ENCODE assay signal across 11 mouse cellular contexts in genomic region chr9:21100447-21101161, GRCm38 (mm10). TPM values are rescaled to one million over a fixed set of nuclear protein-coding genes. Genes with fewer than 3 reads are reported as not detected.
A peak's percentile ranks its signal among the peaks of the same experiment; 100 is the strongest.
DNase-seq lines count a peak whose midpoint lies in the region; ATAC-seq lines count a peak whose summit lies in the region.
"Had no signal": no experiment of that assay in that cellular context is flagged by ENCODE, and none has a peak within 500 bp of the region (broad histone marks: within the 10 kb centered on the region; RNA-seq: fewer than 3 reads in every experiment).

No protein-coding gene starts in this region.

- intact Hi-C loops in left cerebral cortex, postnatal 10 days (cut with DNase I) = no loop called here

- H3K27ac ChIP-seq in lung, embryonic 16.5 days (ENCODE audit: low read length) = no peak overlapping the region
- H3K27ac ChIP-seq in embryonic facial prominence, embryonic 12.5 days = no peak overlapping the region
- no peak overlapping the region for H3K27ac ChIP-seq in hindbrain, embryonic 15.5 days (replicated peaks)
- H3K27ac ChIP-seq: forebrain, embryonic 13.5 days; limb, embryonic 15.5 days had no signal

- no peaks in the 10 kb centered on the region for H3K27me3 ChIP-seq in lung, embryonic 16.5 days (ENCODE audit: control insufficient read depth, insufficient read depth, low read depth, low read length)
- no peaks in the 10 kb centered on the region for H3K27me3 ChIP-seq in embryonic facial prominence, embryonic 12.5 days
- no peaks in the 10 kb centered on the region for H3K27me3 ChIP-seq in hindbrain, embryonic 15.5 days
- H3K27me3 ChIP-seq: forebrain, embryonic 13.5 days; limb, embryonic 15.5 days had no signal

- no peak overlapping the region for H3K4me3 ChIP-seq in lung, embryonic 16.5 days (ENCODE audit: low read length)
- H3K4me3 ChIP-seq in embryonic facial prominence, embryonic 12.5 days = no peak overlapping the region
- no peak overlapping the region for H3K4me3 ChIP-seq in hindbrain, embryonic 15.5 days
- H3K4me3 ChIP-seq: forebrain, embryonic 13.5 days; layer of hippocampus, adult 2 months; limb, embryonic 15.5 days had no signal

- H3K36me3 ChIP-seq in lung, embryonic 16.5 days (ENCODE audit: control insufficient read depth, insufficient read depth, low read length) = no peaks in the 10 kb centered on the region
- H3K36me3 ChIP-seq in embryonic facial prominence, embryonic 12.5 days = no peaks in the 10 kb centered on the region
- H3K36me3 ChIP-seq in hindbrain, embryonic 15.5 days = no peaks in the 10 kb centered on the region

- no peaks in the 10 kb centered on the region for H3K4me1 ChIP-seq in lung, embryonic 16.5 days (replicated peaks; ENCODE audit: control insufficient read depth, insufficient read depth, low read length)
- H3K4me1 ChIP-seq in embryonic facial prominence, embryonic 12.5 days = peaks cover 7% of the 10 kb centered on the region; the same call in 1 of the 2 replicates
- no peaks in the 10 kb centered on the region for H3K4me1 ChIP-seq in hindbrain, embryonic 15.5 days (replicated peaks)
- H3K4me1 ChIP-seq: forebrain, embryonic 13.5 days had no signal

- H3K9ac ChIP-seq in lung, embryonic 16.5 days (ENCODE audit: low read length) = no peak overlapping the region; the same call in 1 of the 2 replicates
- H3K9ac ChIP-seq in embryonic facial prominence, embryonic 12.5 days = no peak overlapping the region
- no peak overlapping the region for H3K9ac ChIP-seq in hindbrain, embryonic 15.5 days
- H3K9ac ChIP-seq: forebrain, embryonic 13.5 days; limb, embryonic 15.5 days had no signal

- WGBS in lung, embryonic 16.5 days = 39% methylated on average over 15 of the region's 15 CpGs
- 45% methylated on average over 15 of the region's 15 CpGs for WGBS in embryonic facial prominence, embryonic 12.5 days
- 43% methylated on average over 15 of the region's 15 CpGs for whole genome bisulfite sequencing in hindbrain, embryonic 15.5 days

- H3K9me3 ChIP-seq in lung, embryonic 16.5 days (ENCODE audit: control insufficient read depth, low read length) = no peaks in the 10 kb centered on the region
- no peaks in the 10 kb centered on the region for H3K9me3 ChIP-seq in embryonic facial prominence, embryonic 12.5 days
- H3K9me3 ChIP-seq in hindbrain, embryonic 15.5 days = no peaks in the 10 kb centered on the region
- H3K9me3 ChIP-seq: forebrain, embryonic 13.5 days; limb, embryonic 15.5 days had no signal

- no peak for DNase-seq in lung, postnatal 25 days (ENCODE audit: low spot score)
- no peak for DNase-seq in cerebellum, adult 18-20 months
- DNase-seq in left cerebral cortex, postnatal 10 days (ENCODE audit: extremely low spot score in 1 of 2, low spot score in 2 of 2) = no peak

- ATAC-seq in lung, embryonic 16.5 days (ENCODE audit: low read depth) = no peak
- ATAC-seq in embryonic facial prominence, embryonic 12.5 days (ENCODE audit: insufficient number of reproducible peaks, insufficient read depth, low FRiP score, low TSS enrichment) = no peak
- peak; percentile 68; the same call in 1 of the 2 replicates for ATAC-seq in hindbrain, embryonic 15.5 days (ENCODE audit: low FRiP score, low read depth)
- ATAC-seq in megakaryocyte progenitor cell, adult 5-6 weeks (replicated peaks; ENCODE audit: poor library complexity) = peak; percentile 62
- ATAC-seq: forebrain, embryonic 13.5 days had no signal

- H3K4me2 ChIP-seq in lung, embryonic 16.5 days (ENCODE audit: low read depth, low read length) = peak overlapping the region; percentile 16; the same call in 1 of the 2 replicates
- peak overlapping the region; percentile 26 for H3K4me2 ChIP-seq in embryonic facial prominence, embryonic 12.5 days (replicated peaks)
- no peak overlapping the region for H3K4me2 ChIP-seq in hindbrain, embryonic 15.5 days
- H3K4me2 ChIP-seq: forebrain, embryonic 13.5 days; heart, embryonic 11.5 days; limb, embryonic 15.5 days had no signal

RNA-seq across cellular contexts. Expression of gene Raver1, which starts 8.8 kb away (rescaled TPM):
- polyA plus RNA-seq in lung, embryonic 16.5 days (2015; fragmentation: Nextera tagmentation; extraction: Ambion mirVana) = 56.8 and 69.1 TPM in 2 replicates
- polyA plus RNA-seq in embryonic facial prominence, embryonic 12.5 days (2016; fragmentation: Nextera tagmentation; extraction: Ambion mirVana) = 61.5 and 64.3 TPM in 2 replicates
- 31.7 and 37.8 TPM in 2 replicates for polyA plus RNA-seq in hindbrain, embryonic 15.5 days (2015; fragmentation: Nextera tagmentation; extraction: Ambion mirVana)
- total RNA-seq in megakaryocyte progenitor cell, adult 5-6 weeks (2015) = 48.4 and 60.3 TPM in 2 replicates
- 28.4 and 30.0 TPM in 2 replicates for total RNA-seq in megakaryocyte progenitor cell, adult 5-6 weeks (2017)
- total RNA-seq in left cerebral cortex, postnatal 10 days (2021) = 10 to 100 TPM; 31.2 to 31.4 TPM

RNA-seq across cellular contexts. Expression of gene Gm38431, which starts 8.8 kb away (rescaled TPM):
- 1.2 and 3.3 TPM in 2 replicates for polyA plus RNA-seq in lung, embryonic 16.5 days (2015; fragmentation: Nextera tagmentation; extraction: Ambion mirVana)
- polyA plus RNA-seq in embryonic facial prominence, embryonic 12.5 days (2016; fragmentation: Nextera tagmentation; extraction: Ambion mirVana) = 2.3 TPM in 2 replicates
- 1.3 and 3.1 TPM in 2 replicates for polyA plus RNA-seq in hindbrain, embryonic 15.5 days (2015; fragmentation: Nextera tagmentation; extraction: Ambion mirVana)
- total RNA-seq in megakaryocyte progenitor cell, adult 5-6 weeks (2015) = 64.5 and 66.7 TPM in 2 replicates
- total RNA-seq in megakaryocyte progenitor cell, adult 5-6 weeks (2017) = 4.0 and 4.5 TPM in 2 replicates
- total RNA-seq in left cerebral cortex, postnatal 10 days (2021) = 1 to 10 TPM; 2.1 to 3.2 TPM

RNA-seq across cellular contexts. Expression of gene Fdx1l, which starts 27.2 kb away (rescaled TPM):
- 44.1 and 46.5 TPM in 2 replicates for polyA plus RNA-seq in lung, embryonic 16.5 days (2015; fragmentation: Nextera tagmentation; extraction: Ambion mirVana)
- polyA plus RNA-seq in embryonic facial prominence, embryonic 12.5 days (2016; fragmentation: Nextera tagmentation; extraction: Ambion mirVana) = 54.8 and 59.3 TPM in 2 replicates
- polyA plus RNA-seq in hindbrain, embryonic 15.5 days (2015; fragmentation: Nextera tagmentation; extraction: Ambion mirVana) = 71.0 and 74.1 TPM in 2 replicates
- total RNA-seq in megakaryocyte progenitor cell, adult 5-6 weeks (2015) = 20.5 and 25.2 TPM in 2 replicates
- 41.5 and 64.8 TPM in 2 replicates for total RNA-seq in megakaryocyte progenitor cell, adult 5-6 weeks (2017)
- total RNA-seq in left cerebral cortex, postnatal 10 days (2021) = 10 to 100 TPM; 48.1 to 53.0 TPM

RNA-seq across cellular contexts. Expression of gene Gm49373, which starts 27.7 kb away (rescaled TPM):
- polyA plus RNA-seq in lung, embryonic 16.5 days (2015; fragmentation: Nextera tagmentation; extraction: Ambion mirVana) = 0.09 and 0.49 TPM in 2 replicates
- 1.3 and 1.5 TPM in 2 replicates for polyA plus RNA-seq in embryonic facial prominence, embryonic 12.5 days (2016; fragmentation: Nextera tagmentation; extraction: Ambion mirVana)
- polyA plus RNA-seq in hindbrain, embryonic 15.5 days (2015; fragmentation: Nextera tagmentation; extraction: Ambion mirVana) = 1.7 and 2.8 TPM in 2 replicates
- 1.0 and 1.9 TPM in 2 replicates for total RNA-seq in megakaryocyte progenitor cell, adult 5-6 weeks (2015)
- not detected in 2 replicates for total RNA-seq in megakaryocyte progenitor cell, adult 5-6 weeks (2017)
- total RNA-seq in left cerebral cortex, postnatal 10 days (2021) = 1 to 10 TPM in 1 of 2 experiments, not detected in 1; 1.1 TPM

RNA-seq across cellular contexts. Expression of gene Tyk2, which starts 30.4 kb away (rescaled TPM):
- 16.9 and 18.1 TPM in 2 replicates for polyA plus RNA-seq in lung, embryonic 16.5 days (2015; fragmentation: Nextera tagmentation; extraction: Ambion mirVana)
- polyA plus RNA-seq in embryonic facial prominence, embryonic 12.5 days (2016; fragmentation: Nextera tagmentation; extraction: Ambion mirVana) = 13.9 and 17.4 TPM in 2 replicates
- 11.3 and 11.7 TPM in 2 replicates for polyA plus RNA-seq in hindbrain, embryonic 15.5 days (2015; fragmentation: Nextera tagmentation; extraction: Ambion mirVana)
- 12.0 and 12.5 TPM in 2 replicates for total RNA-seq in megakaryocyte progenitor cell, adult 5-6 weeks (2015)
- 16.7 and 17.9 TPM in 2 replicates for total RNA-seq in megakaryocyte progenitor cell, adult 5-6 weeks (2017)
- 10 to 100 TPM; 11.2 to 13.2 TPM for total RNA-seq in left cerebral cortex, postnatal 10 days (2021)

Comparison
In these comparisons a context has a peak if more than half of its experiments do, and no peak if none do; other contexts are left out.
1. ATAC-seq: peak in hindbrain, embryonic 15.5 days (single experiment) and megakaryocyte progenitor cell, adult 5-6 weeks (single experiment); none in lung, embryonic 16.5 days (single experiment) and embryonic facial prominence, embryonic 12.5 days (single experiment).